Mouse (Mus musculus) liver, embryonic 13.5 days (tissue): ENCODE measurements around the gene Gm19345. TPM values are rescaled to one million over a fixed set of nuclear protein-coding genes. Genes with fewer than 3 reads are reported as not detected.

Experiments
- ATAC-seq: fragments of 200-750 bp; cut with Nextera tagmentation; 2 replicates; pipeline ENCODE4 v1.8.0; 2017; ENCODE audit warnings: low read depth, mild to moderate bottlenecking, moderate number of reproducible peaks, moderate library complexity
- DNase-seq: peaks from one replicate; pipeline ENCODE4 v3.0.0; 2022
- H3K27ac ChIP-seq: fragments of 300-500 bp; sonication (generic); 2 replicates; pipeline ENCODE4 v1.5.1; 2015; ENCODE audit warnings: moderate library complexity, mild to moderate bottlenecking, inconsistent platforms
- H3K27me3 ChIP-seq: fragments of 300-500 bp; sonication (generic); 2 replicates; pipeline ENCODE4 v1.6.1; 2015; ENCODE audit warnings: mild to moderate bottlenecking, inconsistent platforms
- H3K36me3 ChIP-seq: fragments of 300-500 bp; sonication (generic); 2 replicates; pipeline ENCODE4 v1.6.1; 2015; ENCODE audit warnings: mild to moderate bottlenecking, inconsistent platforms
- H3K4me1 ChIP-seq: fragments of 300-500 bp; sonication (generic); replicated peaks from 2 replicates; pipeline ENCODE4 v1.6.1; 2015; ENCODE audit warnings: inconsistent platforms
- H3K4me2 ChIP-seq: fragments of 300-500 bp; sonication (generic); 2 replicates; pipeline ENCODE4 v1.6.1; 2015; ENCODE audit warnings: inconsistent platforms, mild to moderate bottlenecking, moderate library complexity
- H3K4me3 ChIP-seq: fragments of 300-500 bp; sonication (generic); replicated peaks from 2 replicates; pipeline ENCODE4 v1.5.1; 2015; ENCODE audit warnings: mild to moderate bottlenecking, inconsistent platforms
- H3K9ac ChIP-seq: fragments of 300-500 bp; sonication (generic); 2 replicates; pipeline ENCODE4 v1.6.1; 2015; ENCODE audit warnings: mild to moderate bottlenecking, inconsistent platforms
- H3K9me3 ChIP-seq: fragments of 300-500 bp; sonication (generic); replicated peaks from 2 replicates; pipeline ENCODE4 v1.6.1; 2016; ENCODE audit warnings: inconsistent platforms
- WGBS: fragments of 180-500 bp; shearing (Covaris S2); methylation state at CpG from one replicate; pipeline ENCODE4 v1.1.7; 2015; ENCODE audit not compliant: insufficient replicate concordance; 5-methylcytosine and 5-hydroxymethylcytosine counted together
- polyA plus RNA-seq: library from polyadenylated mRNA; unstranded; fragments of >200 nt; fragmentation: Nextera tagmentation; extraction: Ambion mirVana; gene quantifications from 2 replicates; pipeline ENCODE4 v1.2.1, GENCODE M21; 2015

The Gm19345 gene
- polyA plus RNA-seq, 1 experiment from 2014 or later: not detected

GRCm38 (mm10) chr7:19853526-19853925 is 1.7 kb downstream of the Gm19345 start:
- H3K9ac ChIP-seq: no peak overlapping the region
- ATAC-seq (no peak), DNase-seq (no peak)
- no peak overlapping the region for H3K4me3 ChIP-seq
- no peaks in the 10 kb centered on the region for H3K36me3 ChIP-seq
- WGBS: 79% methylated on average over 20 of the region's 20 CpGs
- no peak overlapping the region for H3K4me2 ChIP-seq
- H3K27ac ChIP-seq: no peak overlapping the region
- peaks cover 4% of the 10 kb centered on the region; the same call in 1 of the 2 replicates for H3K4me1 ChIP-seq
- no peaks in the 10 kb centered on the region for H3K9me3 ChIP-seq
- H3K27me3 ChIP-seq: peaks cover 27% of the 10 kb centered on the region

GRCm38 (mm10) chr7:19855663-19856062 is 3.9 kb downstream of the Gm19345 start:
- DNase-seq (no peak), ATAC-seq (no peak)
- H3K4me2 ChIP-seq: no peak overlapping the region
- 37% methylated on average over 5 of the region's 5 CpGs for WGBS
- no peak overlapping the region for H3K4me3 ChIP-seq
- no peaks in the 10 kb centered on the region for H3K36me3 ChIP-seq
- no peak overlapping the region for H3K9ac ChIP-seq
- peaks cover 27% of the 10 kb centered on the region for H3K27me3 ChIP-seq
- no peaks in the 10 kb centered on the region for H3K9me3 ChIP-seq
- H3K27ac ChIP-seq: no peak overlapping the region
- peaks cover 4% of the 10 kb centered on the region; the same call in 1 of the 2 replicates for H3K4me1 ChIP-seq

- DNase-seq (no peak), ATAC-seq (no peak)
These were observed 4.5 kb downstream of the Gm19345 start for GRCm38 (mm10) chr7:19856283-19856682.

GRCm38 (mm10) chr7:19859740-19860139 is 7.9 kb downstream of the Gm19345 start:
- H3K4me2 ChIP-seq: no peak overlapping the region
- 0 out of 2 replicates have a peak, but pooled peaks cover 4% of the 10 kb centered on the region for H3K27me3 ChIP-seq
- no peak for ATAC-seq
- H3K9me3 ChIP-seq: no peaks in the 10 kb centered on the region
- no peak for DNase-seq
- H3K36me3 ChIP-seq: no peaks in the 10 kb centered on the region
- no peak overlapping the region for H3K4me3 ChIP-seq
- H3K27ac ChIP-seq: no peak overlapping the region
- WGBS: 48% methylated on average over 10 of the region's 10 CpGs
- no peak overlapping the region for H3K9ac ChIP-seq
- no peaks in the 10 kb centered on the region for H3K4me1 ChIP-seq

More at GRCm38 (mm10) chr7:19856283-19856682, 4.5 kb downstream of the Gm19345 start:
- H3K4me2 ChIP-seq: no peak overlapping the region
- H3K9ac ChIP-seq: no peak overlapping the region
- no peak overlapping the region for H3K4me3 ChIP-seq
- peaks cover 4% of the 10 kb centered on the region; the same call in 1 of the 2 replicates for H3K4me1 ChIP-seq
- 71% methylated on average over 6 of the region's 6 CpGs for WGBS
- H3K9me3 ChIP-seq: no peaks in the 10 kb centered on the region
- peaks cover 27% of the 10 kb centered on the region for H3K27me3 ChIP-seq
- H3K27ac ChIP-seq: no peak overlapping the region
- no peaks in the 10 kb centered on the region for H3K36me3 ChIP-seq

- H3K4me3 ChIP-seq: no peak within 1 kb of the TSS
- no peak for DNase-seq
- no peaks in the 10 kb centered on the region for H3K9me3 ChIP-seq
- H3K27me3 ChIP-seq: 0 out of 2 replicates have a peak, but pooled peaks cover 4% of the 10 kb centered on the region
- no peak for ATAC-seq
- H3K4me1 ChIP-seq: peaks cover 11% of the 10 kb centered on the region; the same call in 1 of the 2 replicates
- H3K9ac ChIP-seq: no peak within 1 kb of the TSS
- no peak within 1 kb of the TSS for H3K4me2 ChIP-seq
- WGBS: 67% methylated on average over 9 of the region's 9 CpGs
- no peak within 1 kb of the TSS for H3K27ac ChIP-seq
- no peaks in the 10 kb centered on the region for H3K36me3 ChIP-seq
These were observed 9.4 kb downstream of the Gm19345 start, which contains the start of gene Ceacam16 for GRCm38 (mm10) chr7:19861199-19861598. Gene Ceacam16, minus strand, starts transcription at chr7:19861299.

- Histone ChIP-seq H3K4me3 (no peak overlapping the region), H3K9ac (no peak overlapping the region), H3K27me3 (no peaks in the 10 kb centered on the region), H3K9me3 (no peaks in the 10 kb centered on the region), H3K36me3 (no peaks in the 10 kb centered on the region), H3K4me1 (peaks cover 11% of the 10 kb centered on the region; the same call in 1 of the 2 replicates), H3K4me2 (no peak overlapping the region), H3K27ac (no peak overlapping the region)
- ATAC-seq: no peak
- 22% methylated on average over 2 of the region's 2 CpGs for WGBS
- DNase-seq: no peak
These were observed 12.4 kb downstream of the Gm19345 start for GRCm38 (mm10) chr7:19864241-19864640.

GRCm38 (mm10) chr7:19865246-19866036 is 13.6 kb downstream of the Gm19345 start:
- no peak for DNase-seq
- no peaks in the 10 kb centered on the region for H3K9me3 ChIP-seq
- H3K36me3 ChIP-seq: no peaks in the 10 kb centered on the region
- 60% methylated on average over 8 of the region's 8 CpGs for WGBS
- no peak overlapping the region for H3K27ac ChIP-seq
- H3K4me3 ChIP-seq: no peak overlapping the region
- peaks cover 11% of the 10 kb centered on the region; the same call in 1 of the 2 replicates for H3K4me1 ChIP-seq
- no peak overlapping the region for H3K9ac ChIP-seq
- no peaks in the 10 kb centered on the region for H3K27me3 ChIP-seq
- no peak overlapping the region for H3K4me2 ChIP-seq
- peak; percentile 71 for ATAC-seq

- DNase-seq (no peak), ATAC-seq (no peak)
- Histone ChIP-seq H3K27ac (no peak overlapping the region), H3K36me3 (no peaks in the 10 kb centered on the region), H3K9me3 (no peaks in the 10 kb centered on the region), H3K4me1 (peaks cover 14% of the 10 kb centered on the region; the same call in 1 of the 2 replicates), H3K27me3 (no peaks in the 10 kb centered on the region), H3K4me2 (no peak overlapping the region), H3K9ac (no peak overlapping the region), H3K4me3 (no peak overlapping the region)
- 69% methylated on average over 6 of the region's 6 CpGs for WGBS
These were observed 14.7 kb downstream of the Gm19345 start for GRCm38 (mm10) chr7:19866490-19866889.

- WGBS: 71% methylated on average over 16 of the region's 16 CpGs
- Histone ChIP-seq H3K4me3 (no peak overlapping the region), H3K27me3 (no peaks in the 10 kb centered on the region), H3K9me3 (no peaks in the 10 kb centered on the region), H3K27ac (no peak overlapping the region), H3K9ac (no peak overlapping the region), H3K36me3 (no peaks in the 10 kb centered on the region), H3K4me1 (peaks cover 14% of the 10 kb centered on the region; the same call in 1 of the 2 replicates), H3K4me2 (no peak overlapping the region)
- ATAC-seq (no peak), DNase-seq (no peak)
These were observed 16.1 kb downstream of the Gm19345 start for GRCm38 (mm10) chr7:19867751-19868399.

GRCm38 (mm10) chr7:19871137-19871621 is 19.4 kb downstream of the Gm19345 start:
- 16% methylated on average over 10 of the region's 10 CpGs for WGBS
- Histone ChIP-seq H3K9ac (no peak overlapping the region), H3K9me3 (no peaks in the 10 kb centered on the region), H3K4me1 (peaks cover 9% of the 10 kb centered on the region), H3K4me3 (no peak overlapping the region), H3K4me2 (no peak overlapping the region), H3K27me3 (no peaks in the 10 kb centered on the region), H3K27ac (peak overlapping the region; percentile 18; the same call in 1 of the 2 replicates), H3K36me3 (no peaks in the 10 kb centered on the region)
- no peak for DNase-seq
- ATAC-seq: peak; percentile 51

- H3K9ac ChIP-seq: no peak overlapping the region
- no peak overlapping the region for H3K4me3 ChIP-seq
- H3K27ac ChIP-seq: no peak overlapping the region
- H3K4me2 ChIP-seq: no peak overlapping the region
- 19% methylated on average over 5 of the region's 5 CpGs for WGBS
- peaks cover 18% of the 10 kb centered on the region for H3K4me1 ChIP-seq
- H3K27me3 ChIP-seq: no peaks in the 10 kb centered on the region
- no peaks in the 10 kb centered on the region for H3K9me3 ChIP-seq
- DNase-seq: no peak
- H3K36me3 ChIP-seq: no peaks in the 10 kb centered on the region
- no peak for ATAC-seq
These were observed 20.3 kb downstream of the Gm19345 start for GRCm38 (mm10) chr7:19871943-19872601.
